Mouse (Mus musculus): ENCODE measurements around the gene Il17rc. TPM values are rescaled to one million over a fixed set of nuclear protein-coding genes. Genes with fewer than 3 reads are reported as not detected.

The Il17rc gene
- 9.0 and 10.2 TPM in 2 replicates for polyA plus RNA-seq (2012; ENCODE audit: insufficient read depth, insufficient read length, missing spikeins)

GRCm38 (mm10) chr6:113471297-113471936, at the start of gene Il17rc:
Il17rc (plus strand) TSS chr6:113471427.
- peaks cover 15% of the 10 kb centered on the region for H3K4me1 ChIP-seq (ENCODE audit: control insufficient read depth, insufficient read depth, insufficient read length, low read length)
- peak within 1 kb of the TSS; percentile 61 for H3K4me3 ChIP-seq (ENCODE audit: insufficient read depth, low read depth, low read length)
- H3K27ac ChIP-seq (replicated peaks; ENCODE audit: low read depth, low read length) = peak within 1 kb of the TSS; percentile 25

GRCm38 (mm10) chr6:113423000-113423399, 48.2 kb upstream of the Il17rc start:
- Histone ChIP-seq H3K4me1 (ENCODE audit: control insufficient read depth, insufficient read depth, insufficient read length, low read length) (0 out of 2 replicates have a peak, but pooled peaks cover 3% of the 10 kb centered on the region), H3K27ac (replicated peaks; ENCODE audit: low read depth, low read length) (no peak overlapping the region), H3K4me3 (ENCODE audit: insufficient read depth, low read depth, low read length) (no peak overlapping the region)

GRCm38 (mm10) chr6:113424187-113424586, 47.0 kb upstream of the Il17rc start:
- Histone ChIP-seq H3K4me1 (ENCODE audit: control insufficient read depth, insufficient read depth, insufficient read length, low read length) (no peaks in the 10 kb centered on the region), H3K4me3 (ENCODE audit: insufficient read depth, low read depth, low read length) (no peak overlapping the region), H3K27ac (replicated peaks; ENCODE audit: low read depth, low read length) (no peak overlapping the region)

GRCm38 (mm10) chr6:113426696-113427095, 44.5 kb upstream of the Il17rc start:
- no peak overlapping the region for H3K4me3 ChIP-seq (ENCODE audit: insufficient read depth, low read depth, low read length)
- no peaks in the 10 kb centered on the region for H3K4me1 ChIP-seq (ENCODE audit: control insufficient read depth, insufficient read depth, insufficient read length, low read length)
- H3K27ac ChIP-seq (replicated peaks; ENCODE audit: low read depth, low read length) = peak overlapping the region; percentile 84; the same call in 1 of the 2 replicates

- Histone ChIP-seq H3K4me1 (ENCODE audit: control insufficient read depth, insufficient read depth, insufficient read length, low read length) (no peaks in the 10 kb centered on the region), H3K27ac (replicated peaks; ENCODE audit: low read depth, low read length) (peak overlapping the region; percentile 31; the same call in 1 of the 2 replicates), H3K4me3 (ENCODE audit: insufficient read depth, low read depth, low read length) (no peak overlapping the region)
Observed at GRCm38 (mm10) chr6:113427397-113427796, 43.8 kb upstream of the Il17rc start.

GRCm38 (mm10) chr6:113428006-113428405, 43.2 kb upstream of the Il17rc start:
- Histone ChIP-seq H3K4me1 (ENCODE audit: control insufficient read depth, insufficient read depth, insufficient read length, low read length) (no peaks in the 10 kb centered on the region), H3K27ac (replicated peaks; ENCODE audit: low read depth, low read length) (peak overlapping the region; percentile 28), H3K4me3 (ENCODE audit: insufficient read depth, low read depth, low read length) (no peak overlapping the region)

GRCm38 (mm10) chr6:113429965-113430364, 41.3 kb upstream of the Il17rc start:
- Histone ChIP-seq H3K27ac (replicated peaks; ENCODE audit: low read depth, low read length) (peak overlapping the region; percentile 52), H3K4me1 (ENCODE audit: control insufficient read depth, insufficient read depth, insufficient read length, low read length) (no peaks in the 10 kb centered on the region), H3K4me3 (ENCODE audit: insufficient read depth, low read depth, low read length) (peak overlapping the region; percentile 68)

GRCm38 (mm10) chr6:113430846-113431245, 40.4 kb upstream of the Il17rc start:
- Histone ChIP-seq H3K4me1 (ENCODE audit: control insufficient read depth, insufficient read depth, insufficient read length, low read length) (no peaks in the 10 kb centered on the region), H3K4me3 (ENCODE audit: insufficient read depth, low read depth, low read length) (peak overlapping the region; percentile 68), H3K27ac (replicated peaks; ENCODE audit: low read depth, low read length) (peak overlapping the region; percentile 60; the same call in 1 of the 2 replicates)

- Histone ChIP-seq H3K4me3 (ENCODE audit: insufficient read depth, low read depth, low read length) (peak overlapping the region; percentile 68), H3K27ac (replicated peaks; ENCODE audit: low read depth, low read length) (peak overlapping the region; percentile 98), H3K4me1 (ENCODE audit: control insufficient read depth, insufficient read depth, insufficient read length, low read length) (no peaks in the 10 kb centered on the region)
Observed at GRCm38 (mm10) chr6:113431801-113432200, 39.4 kb upstream of the Il17rc start.

- no peaks in the 10 kb centered on the region for H3K4me1 ChIP-seq (ENCODE audit: control insufficient read depth, insufficient read depth, insufficient read length, low read length)
- peak overlapping the region; percentile 68 for H3K4me3 ChIP-seq (ENCODE audit: insufficient read depth, low read depth, low read length)
- H3K27ac ChIP-seq (replicated peaks; ENCODE audit: low read depth, low read length) = peak overlapping the region; percentile 98
Observed at GRCm38 (mm10) chr6:113433661-113434060, 37.6 kb upstream of the Il17rc start.

- Histone ChIP-seq H3K4me1 (ENCODE audit: control insufficient read depth, insufficient read depth, insufficient read length, low read length) (peaks cover 2% of the 10 kb centered on the region; the same call in 1 of the 2 replicates), H3K27ac (replicated peaks; ENCODE audit: low read depth, low read length) (peak overlapping the region; percentile 98), H3K4me3 (ENCODE audit: insufficient read depth, low read depth, low read length) (peak overlapping the region; percentile 68)
Observed at GRCm38 (mm10) chr6:113434691-113435090, 36.5 kb upstream of the Il17rc start.

GRCm38 (mm10) chr6:113435664-113436205, 35.5 kb upstream of the Il17rc start, which contains the start of gene Cidec:
Cidec (minus strand) TSS chr6:113435760.
- H3K27ac ChIP-seq (replicated peaks; ENCODE audit: low read depth, low read length) = peak within 1 kb of the TSS; percentile 98

GRCm38 (mm10) chr6:113437135-113437534, 34.1 kb upstream of the Il17rc start:
- Histone ChIP-seq H3K4me3 (ENCODE audit: insufficient read depth, low read depth, low read length) (no peak overlapping the region), H3K27ac (replicated peaks; ENCODE audit: low read depth, low read length) (peak overlapping the region; percentile 95), H3K4me1 (ENCODE audit: control insufficient read depth, insufficient read depth, insufficient read length, low read length) (peaks cover 5% of the 10 kb centered on the region)

More at GRCm38 (mm10) chr6:113435664-113436205, 35.5 kb upstream of the Il17rc start, which contains the start of gene Cidec:
- H3K4me3 ChIP-seq (ENCODE audit: insufficient read depth, low read depth, low read length) = peak within 1 kb of the TSS; percentile 68
- H3K4me1 ChIP-seq (ENCODE audit: control insufficient read depth, insufficient read depth, insufficient read length, low read length) = peaks cover 5% of the 10 kb centered on the region

- Histone ChIP-seq H3K4me3 (ENCODE audit: insufficient read depth, low read depth, low read length) (no peak overlapping the region), H3K27ac (replicated peaks; ENCODE audit: low read depth, low read length) (peak overlapping the region; percentile 95), H3K4me1 (ENCODE audit: control insufficient read depth, insufficient read depth, insufficient read length, low read length) (peaks cover 9% of the 10 kb centered on the region)
Observed at GRCm38 (mm10) chr6:113438721-113439430, 32.4 kb upstream of the Il17rc start.

GRCm38 (mm10) chr6:113440686-113441085, 30.5 kb upstream of the Il17rc start:
- H3K27ac ChIP-seq (replicated peaks; ENCODE audit: low read depth, low read length) = peak overlapping the region; percentile 57
- H3K4me3 ChIP-seq (ENCODE audit: insufficient read depth, low read depth, low read length) = no peak overlapping the region
- peaks cover 9% of the 10 kb centered on the region for H3K4me1 ChIP-seq (ENCODE audit: control insufficient read depth, insufficient read depth, insufficient read length, low read length)

Measured in brown adipose tissue, adult 24 weeks (tissue).